Mouse (Mus musculus): Measurements from ENCODE around the gene 4932438H23Rik.
A peak's percentile ranks its signal among the peaks of the same experiment; 100 is the strongest.
"Not testable (repeated sequence)": the region's sequence is repeated elsewhere in the genome, so short reads cannot be mapped to it uniquely, and the experiment has no call there.

Gene 4932438H23Rik

DNA sequence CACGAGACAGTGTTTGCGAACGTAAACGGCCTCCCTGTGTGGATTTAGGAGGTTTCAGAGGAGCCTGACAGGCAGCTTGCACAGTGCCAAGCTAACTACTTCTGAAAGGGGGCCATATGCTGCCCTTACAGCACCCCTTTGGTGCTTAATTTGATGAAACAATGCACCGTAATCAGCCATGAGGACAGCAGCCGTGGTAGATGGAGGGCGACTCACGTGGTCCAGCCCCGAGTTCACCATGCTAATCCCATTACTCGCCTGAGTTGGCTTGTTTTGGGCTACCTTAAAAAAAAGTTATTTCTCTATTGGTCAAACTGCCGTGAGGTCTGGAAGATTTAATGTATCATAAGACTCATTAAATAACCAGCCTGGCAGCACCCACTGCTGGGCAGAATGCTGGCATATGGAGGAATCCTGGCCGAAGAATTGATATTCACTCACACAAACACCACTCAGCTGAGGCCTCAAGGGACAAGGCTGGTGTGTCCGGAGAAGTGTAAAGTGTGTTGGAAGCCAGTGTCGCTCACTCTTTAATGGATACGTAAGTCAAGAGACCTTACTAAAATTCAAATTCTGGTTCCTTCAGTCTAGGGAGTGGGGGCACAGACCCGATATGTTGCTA is 4.6 kb upstream of the 4932438H23Rik start:
- DNase-seq (ENCODE audit: low read depth, low spot score): no peak

- DNase-seq (ENCODE audit: low read depth, low spot score): no peak
These were observed 2.9 kb upstream of the 4932438H23Rik start for GRCm38 (mm10) chr16:91097858-91098257.

DNA sequence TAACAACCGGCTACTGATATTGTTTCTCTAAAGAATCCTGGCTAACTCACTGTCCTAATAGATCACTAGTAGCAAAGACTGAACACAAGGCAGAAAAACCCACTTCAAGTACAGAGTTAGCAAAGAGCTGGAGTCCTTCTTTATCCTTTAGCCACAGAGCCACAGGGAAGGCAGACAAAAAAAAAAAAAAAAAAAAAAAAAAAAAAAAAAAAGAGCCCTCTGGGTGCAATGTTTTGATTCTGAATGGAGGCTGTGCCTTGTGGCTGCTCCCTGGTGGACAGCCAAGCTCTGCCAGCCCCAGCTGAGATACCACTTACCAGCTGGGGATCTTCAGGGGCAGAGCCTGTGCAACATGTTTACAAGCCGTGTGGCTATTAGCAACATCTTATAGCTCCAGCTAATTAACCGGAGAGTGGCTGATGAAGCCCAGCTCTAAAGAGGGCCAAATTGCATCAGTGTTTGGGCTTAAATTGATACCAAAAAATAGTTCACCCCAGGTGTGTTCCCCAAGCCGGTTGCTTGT is 2.1 kb upstream of the 4932438H23Rik start:
- no peak for DNase-seq (ENCODE audit: low read depth, low spot score)

GRCm38 (mm10) chr16:91096016-91096415 is 1.1 kb upstream of the 4932438H23Rik start:
- no peak for DNase-seq (ENCODE audit: low read depth, low spot score)

GRCm38 (mm10) chr16:91086642-91087306 is 8.1 kb downstream of the 4932438H23Rik start:
- no peak for DNase-seq (ENCODE audit: low read depth, low spot score)

GRCm38 (mm10) chr16:91085239-91085825 is 9.6 kb downstream of the 4932438H23Rik start:
- DNase-seq (ENCODE audit: low read depth, low spot score): no peak

- DNase-seq (ENCODE audit: low read depth, low spot score): no peak
These were observed 10.3 kb downstream of the 4932438H23Rik start for GRCm38 (mm10) chr16:91084307-91085238.

GRCm38 (mm10) chr16:91083002-91083646 is 11.8 kb downstream of the 4932438H23Rik start:
- no peak for DNase-seq (ENCODE audit: low read depth, low spot score)

GRCm38 (mm10) chr16:91081508-91081907 is 13.4 kb downstream of the 4932438H23Rik start:
- DNase-seq (ENCODE audit: low read depth, low spot score): peak; percentile 88

- DNase-seq (ENCODE audit: low read depth, low spot score): peak; percentile 25
These were observed 18.7 kb downstream of the 4932438H23Rik start for GRCm38 (mm10) chr16:91076180-91076579.

DNA sequence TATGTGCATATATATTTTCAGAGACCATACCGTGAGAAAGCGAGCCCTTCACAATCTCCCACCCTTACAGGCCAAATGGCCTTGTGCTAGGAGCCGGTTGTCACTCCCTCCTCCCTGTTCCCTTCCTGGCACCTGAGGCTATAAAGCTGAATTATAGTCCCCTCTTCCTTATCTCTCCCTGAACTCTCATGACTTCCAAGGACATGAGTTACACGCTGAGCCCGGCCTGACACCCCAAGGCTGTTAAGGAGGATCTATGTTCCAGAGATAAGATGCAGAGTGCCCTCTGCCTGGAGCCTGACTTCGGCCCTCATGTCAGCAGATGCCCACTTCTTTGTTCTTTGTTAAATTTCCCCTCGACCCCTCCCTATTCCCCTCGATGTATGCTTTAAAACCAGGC is 19.5 kb downstream of the 4932438H23Rik start:
- not testable (repeated sequence) for DNase-seq (ENCODE audit: low read depth, low spot score)

DNA sequence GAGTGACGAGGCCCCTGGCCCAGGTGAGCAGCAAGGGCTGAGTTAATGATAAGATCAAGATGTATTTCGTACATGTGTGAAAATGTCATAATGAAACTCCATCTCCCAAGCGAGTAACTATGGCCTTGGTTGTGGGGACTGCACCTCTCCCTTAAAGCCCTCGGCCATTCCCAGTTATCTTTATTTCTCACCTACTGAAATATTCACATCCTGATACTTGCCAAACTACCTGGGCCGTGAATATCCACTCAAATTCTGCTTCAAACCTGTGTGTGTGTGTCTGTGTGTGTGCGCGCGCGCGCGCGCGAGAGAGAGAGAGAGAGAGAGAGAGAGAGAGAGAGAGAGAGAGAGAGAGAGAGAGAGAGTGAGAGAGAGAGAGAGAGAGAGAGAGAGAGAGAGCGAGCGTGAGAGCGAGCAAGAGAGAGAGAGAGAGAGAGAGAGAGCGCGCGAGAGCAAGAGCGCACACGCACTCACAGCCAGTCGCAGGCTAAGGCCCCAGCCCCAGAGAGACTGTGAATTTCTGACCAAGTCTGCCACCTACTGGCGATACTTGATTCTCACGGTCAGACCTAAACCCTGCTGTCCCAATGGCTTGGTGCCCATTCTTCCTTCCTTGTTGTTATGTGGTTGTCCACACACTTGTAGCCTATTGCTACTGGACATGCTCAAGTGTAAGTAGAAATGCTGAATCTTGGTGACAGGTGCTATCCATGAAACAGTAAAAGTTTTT is 21.6 kb downstream of the 4932438H23Rik start:
- DNase-seq (ENCODE audit: low read depth, low spot score): peak; percentile 98

GRCm38 (mm10) chr16:91072256-91072655 is 22.7 kb downstream of the 4932438H23Rik start:
- no peak for DNase-seq (ENCODE audit: low read depth, low spot score)

- no peak for DNase-seq (ENCODE audit: low read depth, low spot score)
These were observed 26.0 kb downstream of the 4932438H23Rik start for GRCm38 (mm10) chr16:91068969-91069368.

- DNase-seq (ENCODE audit: low read depth, low spot score): no peak
These were observed 27.8 kb downstream of the 4932438H23Rik start for GRCm38 (mm10) chr16:91067122-91067521.

DNA sequence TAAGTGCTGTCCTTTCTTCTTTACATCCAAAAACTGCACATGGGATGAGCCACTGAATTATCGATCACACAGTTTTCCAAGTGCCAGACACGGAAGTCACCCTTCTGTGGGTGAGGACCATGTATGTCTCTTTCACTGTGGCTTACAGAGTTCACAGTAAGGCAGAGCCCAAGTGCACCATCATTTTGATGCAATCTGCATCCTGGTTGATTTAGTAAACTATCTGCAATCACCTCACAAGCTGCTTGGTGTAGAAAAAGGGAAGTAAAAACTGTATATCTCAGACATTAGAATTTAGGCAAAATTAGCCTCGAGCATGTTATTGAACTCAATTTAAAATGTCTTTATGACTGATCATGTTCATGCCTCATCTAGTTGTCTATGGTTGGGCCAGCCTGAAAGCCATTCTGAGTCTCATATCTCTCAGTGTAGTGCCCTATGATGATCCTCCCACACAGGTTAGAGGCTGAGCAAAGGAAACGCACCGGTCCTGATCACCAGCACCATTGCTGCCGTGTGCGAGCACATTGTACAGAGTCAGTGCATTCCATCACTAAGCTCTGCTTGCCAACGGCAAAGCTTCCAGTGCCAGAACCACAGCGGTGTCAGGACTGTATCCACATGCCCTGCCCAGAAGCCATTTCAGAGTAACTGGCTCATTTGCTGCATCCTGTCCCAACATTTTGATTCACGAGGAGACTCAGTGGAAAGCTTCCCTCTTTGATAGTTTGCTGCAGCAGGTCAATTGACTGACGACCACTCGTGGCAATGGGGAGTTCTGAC is 30.1 kb downstream of the 4932438H23Rik start:
- DNase-seq (ENCODE audit: low read depth, low spot score): no peak

DNA sequence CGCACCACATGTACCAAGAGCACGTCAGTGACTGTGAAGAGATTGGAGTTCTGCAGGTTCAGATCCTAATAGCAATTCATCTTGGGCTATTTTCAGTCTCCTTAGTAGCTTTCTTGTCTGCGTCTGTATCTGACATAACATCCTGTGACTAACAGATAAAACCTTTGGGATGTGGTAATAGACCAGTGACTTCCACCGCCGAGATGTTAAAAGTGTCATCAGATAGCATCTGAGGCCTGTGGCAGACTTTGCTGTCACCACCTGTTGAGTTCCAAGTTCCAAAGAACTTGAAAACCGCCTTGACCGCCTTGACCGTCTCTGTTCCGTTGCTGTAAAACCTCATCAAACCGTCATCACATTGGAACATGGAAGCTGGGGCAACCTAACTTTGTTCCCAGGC is 31.1 kb downstream of the 4932438H23Rik start:
- no peak for DNase-seq (ENCODE audit: low read depth, low spot score)

GRCm38 (mm10) chr16:91061531-91062318 is 33.2 kb downstream of the 4932438H23Rik start:
- no peak for DNase-seq (ENCODE audit: low read depth, low spot score)

DNA sequence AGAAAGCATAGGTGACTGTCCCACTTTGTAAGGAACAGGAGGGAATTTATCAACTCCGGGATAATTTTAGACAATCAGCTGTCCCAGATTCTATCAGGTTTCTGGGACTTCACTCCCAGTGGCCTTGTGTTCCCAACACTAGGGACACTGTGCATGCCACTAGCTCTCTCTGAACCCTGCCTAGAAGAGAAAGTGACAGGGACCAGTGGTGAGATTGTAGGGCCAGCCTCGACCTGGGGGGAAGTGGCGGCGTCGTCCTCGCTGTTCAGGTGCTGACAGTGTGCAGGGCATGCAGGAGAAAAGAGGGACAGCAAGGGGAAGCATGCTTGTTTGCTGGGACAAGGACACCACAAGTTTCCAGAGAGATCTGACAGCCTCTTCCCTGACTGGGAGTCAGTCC is 37.2 kb downstream of the 4932438H23Rik start:
- no peak for DNase-seq (ENCODE audit: low read depth, low spot score)

Data from 3T3-L1 (cell line).